Mouse (Mus musculus): ENCODE data around the gene Ap1ar. TPM values are rescaled to one million over a fixed set of nuclear protein-coding genes. Genes with fewer than 3 reads are reported as not detected.
A peak's percentile ranks its signal among the peaks of the same experiment; 100 is the strongest.

Ap1ar gene
- total RNA-seq (2021): 10 to 100 TPM; 25.9 to 30.3 TPM
- long read RNA-seq, experiment 1, transcript Ap1ar-210 (9 exons, 2,580 nt): minor isoform, 5 of 87 reads
- long read RNA-seq, experiment 1, transcript Ap1ar-201 (10 exons, 2,662 nt): major isoform, 75 of 87 reads
- long read RNA-seq, experiment 1, partial matches to known transcripts: 1 of 87 reads
- long read RNA-seq, experiment 1, other reads (novel, unspliced or antisense): 6 of 87 reads
- long read RNA-seq, experiment 2, transcript Ap1ar-201 (10 exons, 2,662 nt): major isoform, 14 of 16 reads
- long read RNA-seq, experiment 2, partial matches to known transcripts: 1 of 16 reads
- long read RNA-seq, experiment 2, other reads (novel, unspliced or antisense): 1 of 16 reads

DNA sequence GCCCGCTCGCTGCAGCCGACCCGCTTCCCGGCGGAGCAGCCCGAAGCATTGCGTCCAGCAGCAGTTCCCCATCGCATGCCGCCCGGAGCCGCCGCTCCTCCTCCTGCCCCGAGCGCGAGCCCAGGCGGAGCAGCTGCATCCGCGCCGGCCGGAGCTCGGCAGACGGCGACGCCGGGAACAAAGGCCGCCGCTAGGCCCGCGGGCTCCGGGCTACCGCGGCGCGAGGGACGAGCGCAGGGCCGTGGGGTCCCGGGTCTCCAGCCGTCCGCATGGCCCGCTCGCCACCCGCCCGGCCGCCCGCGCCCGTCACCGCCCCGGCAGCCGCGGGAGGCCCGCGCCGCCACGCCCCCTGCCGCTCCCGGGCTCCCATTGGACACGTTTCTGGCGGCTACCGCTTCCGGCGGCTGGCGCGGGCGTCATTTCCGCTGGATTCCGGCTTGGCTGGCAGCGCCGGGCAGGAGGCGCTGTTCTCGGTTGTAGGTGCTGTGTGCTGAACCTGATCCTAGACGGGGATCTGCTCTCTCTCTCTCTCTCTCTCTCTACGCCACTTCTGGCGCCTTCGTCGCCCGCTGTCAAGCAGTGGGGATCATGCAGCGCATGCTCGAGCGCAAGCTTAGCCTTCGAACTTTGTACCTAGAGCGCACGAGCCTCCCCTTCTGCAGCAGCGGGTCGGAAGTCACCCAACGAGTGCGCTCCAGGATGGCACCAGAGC, at the start of gene Ap1ar:
Gene Ap1ar, minus strand, starts transcription at position 370 of the 712 bp plus-strand sequence.
- DNase-seq: peak; percentile 98

DNA sequence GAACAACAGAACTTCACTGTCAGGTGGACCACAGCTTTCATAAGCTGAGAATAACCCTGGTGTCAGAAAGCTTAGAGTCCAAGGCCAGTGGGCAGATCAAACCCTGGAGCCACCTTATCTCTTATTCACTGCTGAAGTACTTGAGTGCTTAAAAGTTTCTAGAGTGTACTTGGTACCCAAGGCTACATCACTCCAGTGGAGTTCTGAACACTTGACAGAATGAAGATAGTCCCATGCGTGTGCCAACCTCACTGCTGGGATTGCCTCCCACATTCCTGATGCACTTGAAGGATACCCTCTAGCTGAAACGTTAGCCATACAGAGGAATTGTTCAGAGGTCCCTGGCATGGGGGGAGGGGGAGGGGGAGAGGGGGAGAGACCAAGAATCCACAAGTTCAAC, 44.4 kb upstream of the Ap1ar start:
- DNase-seq: no peak

DNA sequence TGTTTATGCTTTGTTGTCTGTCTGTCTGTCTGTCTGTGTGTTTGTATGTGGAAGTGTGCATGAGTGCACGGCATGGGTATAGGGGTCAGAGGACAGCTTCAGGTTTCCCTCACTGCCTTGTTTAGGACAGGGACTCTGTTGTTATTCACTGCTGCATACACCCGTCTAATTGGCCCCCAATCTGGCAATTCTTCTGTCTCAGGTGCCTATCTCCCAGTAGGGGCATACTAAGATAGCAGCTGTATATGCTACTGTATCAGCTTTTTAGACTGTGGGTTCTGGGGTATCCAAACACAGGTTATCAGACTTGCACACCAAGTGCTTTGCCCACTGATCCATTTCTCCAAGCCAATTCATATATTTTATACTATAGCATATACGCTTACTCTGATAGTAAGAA, 42.6 kb upstream of the Ap1ar start:
- no peak for DNase-seq

DNA sequence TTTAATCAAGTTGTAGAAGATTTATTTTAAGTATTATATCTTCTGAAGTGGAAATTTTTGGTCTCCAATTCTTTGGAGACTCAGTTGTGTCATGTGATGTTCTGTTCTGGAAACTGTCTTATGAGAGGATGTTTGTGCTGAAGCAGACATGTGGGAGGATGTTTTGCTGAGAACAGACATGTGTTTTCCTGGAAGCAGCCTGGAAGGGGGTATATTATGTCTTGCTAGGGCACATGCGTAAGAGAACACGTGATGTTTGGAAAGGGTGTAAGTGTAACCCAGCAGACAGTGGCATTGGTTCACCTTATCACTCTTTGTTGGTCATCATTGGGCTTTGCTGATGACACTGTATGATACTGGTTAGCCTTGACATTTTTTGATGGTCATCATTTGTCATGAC, 38.2 kb upstream of the Ap1ar start:
- no peak for DNase-seq

DNA sequence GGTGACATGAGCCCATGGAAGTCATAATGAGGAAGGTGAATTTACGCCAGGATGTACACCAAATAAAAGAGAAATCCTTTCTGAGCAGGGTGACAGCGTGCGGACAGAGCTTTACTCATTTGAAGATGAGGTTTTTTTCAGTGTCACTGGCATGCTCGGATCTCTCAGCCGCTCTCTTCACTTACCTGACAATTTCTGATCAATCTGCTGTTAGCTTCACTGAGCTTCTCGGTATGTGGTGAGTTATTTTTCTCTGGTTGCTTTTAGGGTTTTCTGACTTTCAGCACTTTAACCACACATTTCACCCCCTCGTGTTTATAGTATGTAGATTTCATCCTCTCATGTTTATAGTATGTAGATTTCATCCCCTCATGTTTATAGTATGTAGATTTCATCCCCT, 37.7 kb upstream of the Ap1ar start:
- no peak for DNase-seq

DNA sequence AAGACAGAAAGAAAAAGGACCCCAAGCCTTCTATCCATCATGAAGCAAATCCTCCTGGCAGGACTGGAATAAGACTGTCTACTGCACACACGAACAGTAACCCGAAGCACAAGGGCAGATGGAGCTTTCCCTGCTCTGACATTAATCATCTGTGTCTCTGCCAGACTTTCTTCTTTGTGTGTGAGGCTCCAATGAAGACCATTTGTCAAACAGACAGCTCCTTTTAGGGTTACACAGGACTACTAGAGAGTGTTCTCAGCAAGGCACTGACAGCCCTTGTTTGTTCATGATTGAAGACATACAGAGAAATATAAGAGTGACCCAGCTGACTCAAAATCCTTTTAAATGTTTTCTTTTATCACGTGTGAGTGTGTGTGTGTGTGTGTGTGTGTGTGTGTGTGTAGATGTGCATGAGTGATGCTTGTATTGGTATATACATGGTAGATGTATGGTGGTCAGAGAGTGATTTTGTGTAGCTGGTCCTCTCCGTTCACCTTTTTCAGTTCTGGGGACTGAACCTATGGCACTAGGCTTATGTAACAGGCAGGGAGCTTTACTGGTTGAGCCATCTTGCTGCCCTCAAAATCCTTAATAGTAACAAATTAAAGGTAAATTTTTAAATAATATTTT, 37.0 kb upstream of the Ap1ar start:
- DNase-seq: no peak

DNA sequence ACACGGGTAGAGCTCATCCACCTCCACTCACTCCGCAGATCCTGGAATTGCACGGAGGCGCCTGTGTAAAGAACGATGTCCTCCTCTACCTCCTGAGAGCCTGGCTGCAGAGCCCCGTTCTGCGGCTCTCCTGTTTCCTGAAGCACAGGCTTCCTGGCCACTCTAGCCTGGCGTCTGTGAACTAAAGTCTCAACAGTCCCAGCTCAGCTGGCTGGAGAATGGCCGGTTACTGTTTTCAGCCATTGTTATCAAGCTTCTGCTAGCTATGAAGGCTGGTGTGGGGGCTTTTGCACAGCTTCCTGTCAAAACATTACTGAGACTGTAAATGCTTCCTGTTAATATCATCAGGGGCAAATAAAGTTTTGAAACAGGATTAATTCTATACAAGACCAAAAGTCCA, 34.3 kb upstream of the Ap1ar start:
- DNase-seq: no peak

DNA sequence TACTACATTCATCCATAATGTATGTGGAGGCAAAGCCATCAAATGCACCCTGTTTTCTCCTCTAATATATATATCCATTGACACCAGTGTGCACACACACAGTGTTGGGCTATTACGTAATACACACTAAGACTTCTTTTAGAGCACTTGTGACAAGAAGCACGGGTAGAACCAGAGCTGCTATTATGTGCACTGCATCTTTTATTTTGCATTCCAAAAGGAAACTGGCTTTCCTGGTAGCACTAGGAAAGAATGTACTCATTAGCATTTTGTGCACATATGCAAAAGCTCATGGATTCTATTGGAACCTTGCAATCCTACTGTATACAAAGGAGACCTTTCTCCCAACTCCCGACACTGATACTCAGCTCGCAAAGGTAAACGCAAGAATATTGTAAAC, 31.6 kb upstream of the Ap1ar start:
- no peak for DNase-seq

DNA sequence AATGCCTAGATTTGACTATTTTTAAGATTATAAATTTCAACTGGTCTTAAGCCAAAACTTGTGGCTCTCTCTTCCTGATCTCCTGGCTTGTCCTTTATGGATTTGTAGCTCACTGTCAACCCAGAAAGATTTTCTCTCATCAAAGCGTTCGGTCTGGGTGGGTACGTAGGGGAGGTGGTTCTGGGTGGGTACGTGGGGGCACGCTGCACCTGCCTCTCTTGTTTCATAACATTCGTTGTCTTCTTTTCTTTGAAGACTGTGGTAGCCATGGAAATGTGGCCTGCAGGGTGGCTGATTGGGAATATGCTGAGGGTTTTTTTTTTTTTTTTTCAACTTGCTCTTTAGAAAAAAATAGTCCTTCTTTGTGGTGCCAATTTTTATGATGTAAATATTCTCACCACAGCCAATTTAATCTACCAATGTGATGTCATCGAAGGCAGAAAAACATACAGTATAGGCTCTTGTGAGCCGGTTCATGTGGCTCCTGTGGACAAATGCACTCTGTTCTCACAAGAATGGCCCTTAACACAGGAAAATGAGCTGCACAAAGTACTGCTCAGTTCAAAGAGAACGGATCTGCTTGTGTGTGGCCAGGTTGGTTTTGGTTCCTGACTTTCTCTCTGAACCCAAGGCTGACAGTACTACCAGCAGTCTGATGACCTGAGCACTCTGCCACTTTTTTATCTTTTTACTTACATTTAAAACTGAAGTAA, 30.9 kb upstream of the Ap1ar start:
- no peak for DNase-seq

DNA sequence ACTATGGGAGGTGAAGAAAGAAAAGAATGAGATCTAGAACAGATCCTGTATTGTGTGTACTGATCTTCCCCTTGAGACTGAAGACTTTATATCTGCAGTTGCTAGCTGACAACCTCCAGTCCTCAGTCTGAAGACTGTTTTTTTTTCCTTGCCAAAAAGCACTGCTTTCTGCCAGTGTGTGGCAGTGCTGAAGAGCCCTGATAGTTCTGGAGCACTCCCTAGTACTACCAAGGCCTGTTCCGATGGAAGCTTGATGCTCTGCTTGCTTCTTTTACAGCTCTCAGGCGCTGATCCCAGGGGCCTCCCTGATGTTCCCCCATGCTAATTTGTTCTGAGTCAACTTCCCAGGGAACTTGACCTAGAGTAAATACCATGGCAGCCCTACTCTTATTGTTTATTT, 26.9 kb upstream of the Ap1ar start:
- DNase-seq: no peak

DNA sequence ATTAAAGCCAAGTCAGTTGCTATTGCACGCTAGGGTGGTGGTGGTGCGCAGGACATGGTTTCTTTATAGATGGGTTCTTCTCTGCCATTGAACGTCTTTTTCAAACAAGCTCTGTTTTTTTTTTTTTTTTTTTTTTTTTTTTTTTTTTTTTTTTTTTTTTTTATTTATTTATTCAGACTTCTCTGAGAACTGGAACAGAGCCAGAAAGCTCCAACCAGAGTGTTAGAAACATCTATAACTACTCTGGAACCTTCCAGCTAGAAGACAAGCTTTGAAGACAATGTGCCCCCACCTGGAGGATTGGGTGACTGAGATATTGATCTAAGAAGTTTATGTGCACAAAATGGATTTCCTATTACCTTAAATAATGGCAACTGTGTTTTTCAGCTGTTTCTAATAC, 26.2 kb upstream of the Ap1ar start:
- no peak for DNase-seq

DNA sequence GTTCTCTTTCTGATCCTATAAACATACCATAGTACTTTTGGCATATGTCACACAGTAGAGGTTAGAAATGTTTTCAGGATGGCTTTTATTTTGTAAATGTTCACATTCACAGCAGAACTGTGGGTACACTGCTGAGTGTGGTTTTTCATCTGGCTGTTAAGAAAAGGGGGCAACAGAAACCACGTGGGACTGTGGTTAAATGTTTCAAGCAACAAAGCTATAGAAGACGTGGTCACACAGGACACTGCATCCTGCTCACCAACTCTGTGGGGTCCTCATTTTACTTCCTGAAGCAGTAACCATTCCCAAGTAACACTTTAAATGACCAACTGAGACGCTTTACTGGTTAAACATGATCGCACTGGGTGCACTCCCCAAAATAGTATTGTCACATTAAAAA, 25.2 kb upstream of the Ap1ar start:
- no peak for DNase-seq

DNA sequence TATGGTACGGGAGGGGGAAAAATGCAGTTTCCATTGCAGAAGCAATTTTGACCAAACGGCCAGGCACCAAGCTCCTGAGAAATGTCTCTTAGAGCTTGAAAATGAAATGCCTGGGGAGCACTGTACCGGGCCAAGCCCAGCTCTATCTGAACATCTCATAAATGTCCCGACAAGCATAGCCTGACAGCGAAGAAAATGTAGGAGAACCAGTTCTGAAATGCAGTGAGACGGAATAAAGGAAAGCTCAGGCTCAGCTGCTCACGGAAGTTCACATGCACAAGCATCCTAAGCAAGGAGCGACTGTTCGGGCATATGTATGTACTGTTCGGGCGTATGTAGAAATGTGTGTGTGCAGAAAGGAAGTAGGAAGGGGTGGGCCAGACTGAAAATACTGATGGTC, 24.0 kb upstream of the Ap1ar start:
- DNase-seq: no peak

DNA sequence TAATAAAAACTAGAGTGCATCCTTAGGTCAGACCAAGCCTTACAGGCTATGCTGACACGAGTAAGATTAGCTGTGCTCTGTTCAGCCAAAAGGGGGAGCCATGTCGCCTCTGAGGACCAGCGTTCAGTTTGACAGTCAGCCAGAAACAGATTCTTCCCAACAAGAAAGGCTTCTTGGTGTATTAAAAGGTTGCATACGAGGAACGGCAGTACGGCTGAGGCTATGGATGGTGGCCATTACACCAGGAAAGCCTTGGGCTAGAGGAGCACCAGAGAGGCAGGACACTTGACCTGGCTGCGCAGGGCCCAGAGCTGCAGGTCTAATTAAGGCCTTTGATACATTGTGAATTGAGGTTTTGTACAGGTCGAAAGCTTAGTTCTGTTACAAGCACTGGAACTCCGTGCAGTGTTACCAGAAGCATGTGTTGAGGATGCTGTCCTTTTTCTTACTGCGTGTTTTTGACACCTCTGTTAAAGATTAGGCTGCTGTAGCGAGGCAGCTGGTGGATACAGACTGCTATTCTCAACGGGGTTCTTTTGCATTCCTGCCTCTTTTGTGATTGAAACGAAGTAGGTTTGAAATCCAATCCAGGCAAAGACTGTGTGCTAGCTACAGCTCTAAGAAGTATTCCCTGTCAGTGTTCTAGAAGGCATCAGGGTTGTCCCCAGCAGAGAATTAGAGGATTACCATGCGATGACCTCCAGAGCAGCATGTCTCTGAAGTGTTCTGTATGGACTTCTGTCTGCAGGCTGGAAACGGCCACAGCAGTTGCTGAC, 16.3 kb upstream of the Ap1ar start:
- peak; percentile 82 for DNase-seq

DNA sequence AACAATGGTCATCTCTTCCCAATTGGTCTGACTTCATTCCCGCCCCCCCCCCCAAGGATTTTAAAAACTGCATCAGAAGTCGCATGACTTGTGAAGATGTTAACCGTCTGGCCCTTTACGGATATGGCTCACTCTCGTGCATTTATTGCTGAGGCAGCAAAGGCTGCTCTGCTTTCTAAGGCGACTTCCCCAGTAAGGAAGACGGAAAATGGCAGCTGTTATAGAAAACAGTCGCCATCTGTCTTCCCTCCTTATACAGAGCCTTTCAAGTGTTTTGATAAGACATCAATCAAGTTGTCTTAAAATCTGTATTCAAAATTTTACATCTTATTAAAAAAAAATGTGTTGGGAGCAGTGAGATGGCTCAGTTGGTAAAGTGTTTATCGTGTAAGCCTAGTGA, 15.4 kb upstream of the Ap1ar start:
- DNase-seq: no peak

DNA sequence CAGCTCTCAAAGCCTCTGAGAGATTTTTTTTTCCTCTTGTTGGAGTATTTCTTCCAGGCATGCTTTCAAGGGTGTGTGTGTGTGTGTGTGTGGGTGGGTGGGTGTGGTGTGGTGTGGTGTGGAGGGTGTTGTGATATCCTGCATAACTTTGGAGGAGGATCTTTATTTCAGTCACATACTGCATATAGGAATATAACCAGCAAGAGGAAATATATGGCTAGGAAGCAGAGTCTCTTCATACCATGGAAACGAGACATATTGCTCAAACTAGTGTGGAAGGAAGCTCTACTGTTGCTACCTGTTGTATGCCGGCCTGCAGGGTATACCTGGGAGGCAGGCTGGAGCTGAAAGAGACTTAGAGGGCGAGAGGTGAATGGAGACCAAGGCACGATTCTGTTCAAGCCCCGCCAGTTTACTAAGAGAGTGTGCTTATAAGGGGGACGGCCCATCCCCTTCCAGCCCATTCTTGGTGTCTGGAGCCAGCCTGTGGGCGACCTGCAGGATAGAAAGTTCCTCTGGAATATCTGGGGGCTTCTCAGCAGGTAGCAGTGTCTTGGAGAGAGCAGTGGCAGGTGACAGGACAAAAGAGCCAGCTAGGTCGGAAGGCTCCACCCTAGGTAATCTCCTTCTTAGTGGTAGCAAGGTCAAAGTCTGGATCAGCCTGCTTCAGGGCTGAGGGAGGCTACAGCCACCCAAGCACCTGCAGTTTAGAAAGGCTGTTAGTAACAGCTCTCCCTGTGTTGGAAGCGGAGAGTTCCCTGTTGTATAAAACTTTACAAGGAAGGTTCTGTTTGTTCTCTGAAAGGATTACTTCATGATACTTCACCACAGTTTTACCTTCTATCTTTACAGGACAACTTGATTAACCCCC, 13.7 kb upstream of the Ap1ar start:
- no peak for DNase-seq

DNA sequence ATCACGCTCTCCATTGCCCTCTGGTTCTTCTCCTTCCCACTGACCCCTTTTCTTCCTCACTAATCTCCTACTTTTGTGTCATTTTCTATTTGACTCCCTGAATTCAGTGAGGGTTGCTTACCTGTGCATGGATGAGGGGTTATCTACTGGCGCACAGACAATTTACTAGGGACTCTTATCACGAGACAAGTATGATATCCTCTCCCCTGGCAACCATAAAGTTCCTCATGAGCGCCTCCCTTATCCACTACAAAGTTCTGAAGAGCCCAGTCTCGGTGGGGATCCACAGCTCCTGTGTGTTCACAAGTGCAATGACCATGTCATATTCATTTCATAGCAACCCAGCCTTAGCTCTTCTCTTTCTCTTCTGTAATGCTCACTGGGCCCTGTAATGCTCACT, 12.6 kb upstream of the Ap1ar start:
- no peak for DNase-seq

DNA sequence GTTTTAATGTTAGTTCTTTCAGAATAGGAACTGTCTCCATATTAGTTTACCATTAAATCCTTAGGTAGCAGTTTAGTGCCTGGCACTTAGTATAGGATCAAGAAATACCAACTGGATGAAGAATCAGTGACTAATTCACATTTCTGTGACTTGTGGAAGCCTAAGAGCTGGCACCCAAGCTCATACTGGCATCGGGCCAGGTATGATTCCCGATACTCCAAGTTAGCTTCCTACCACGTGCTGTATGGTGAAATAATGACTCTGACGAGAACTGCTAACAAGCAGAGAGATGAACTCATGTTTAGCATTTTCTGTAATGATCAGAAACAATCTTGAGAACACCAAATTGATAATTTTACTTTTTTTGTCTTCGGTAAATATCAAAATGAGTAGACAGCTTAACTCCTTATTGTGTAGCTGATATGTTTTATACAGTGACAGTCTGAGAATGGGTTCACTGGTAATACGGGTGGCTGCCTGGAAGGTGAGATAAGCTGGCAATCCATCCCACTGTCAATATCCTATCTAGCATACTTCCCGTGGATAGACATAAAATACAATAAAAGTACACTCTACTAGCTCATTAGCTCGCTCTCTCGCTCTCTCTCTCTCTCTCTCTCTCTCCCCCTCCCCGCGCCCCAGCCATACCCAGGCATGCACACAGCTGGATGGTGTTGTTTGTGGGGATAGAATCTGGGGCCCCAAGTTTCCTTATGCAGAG, 10.9 kb upstream of the Ap1ar start:
- peak; percentile 65 for DNase-seq

DNA sequence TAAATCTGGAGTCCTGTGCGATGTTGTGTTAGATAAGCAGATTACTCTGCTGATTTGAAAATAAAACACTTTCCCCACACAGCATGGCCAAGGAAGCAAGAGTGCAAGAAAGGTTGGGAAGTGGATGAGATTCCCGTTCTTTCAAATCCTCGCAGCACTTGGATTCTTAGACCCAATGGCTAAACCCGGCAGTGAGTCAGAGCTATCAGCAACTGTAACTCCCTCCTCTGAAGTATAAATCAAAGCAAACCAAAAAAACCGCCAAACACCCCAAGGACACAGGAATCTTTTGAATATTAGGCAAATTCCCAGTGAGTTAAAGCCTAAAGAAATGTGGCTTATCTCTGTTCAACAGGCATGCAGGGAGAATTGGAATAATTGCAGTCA, 6.6 kb upstream of the Ap1ar start:
- DNase-seq: peak; percentile 27

DNA sequence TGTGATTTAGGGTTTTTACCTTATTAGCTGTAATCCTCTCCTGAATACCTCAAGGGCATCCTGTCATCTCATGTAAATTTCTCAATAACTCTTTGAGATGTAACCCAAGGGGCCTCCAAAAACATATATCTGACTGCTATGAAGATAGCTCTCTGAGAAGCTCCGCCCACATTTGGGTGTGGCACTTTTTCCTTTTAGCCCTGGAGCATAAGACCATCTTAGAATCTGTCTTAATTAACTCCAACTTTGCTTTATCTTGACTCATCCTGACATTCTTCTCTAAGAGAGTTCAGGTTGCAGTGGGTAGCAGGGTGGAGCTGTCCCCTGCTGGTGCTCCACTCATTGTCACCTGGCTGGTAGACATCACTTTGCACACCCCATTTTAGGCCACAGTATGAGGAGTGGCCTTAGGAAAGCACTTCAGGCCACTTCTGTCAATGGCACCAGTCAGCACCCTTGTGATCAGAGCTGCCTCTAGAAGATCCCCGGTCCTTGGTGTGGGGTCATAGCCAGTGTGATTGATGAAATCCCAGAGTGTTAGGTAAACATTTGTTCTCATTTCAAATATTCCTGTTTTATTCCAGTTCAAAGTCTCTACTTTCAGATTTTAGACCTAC, 6.1 kb upstream of the Ap1ar start:
- DNase-seq: no peak
